Mouse (Mus musculus): ENCODE results near the gene Hoxb6.

Gene Hoxb6

DNA sequence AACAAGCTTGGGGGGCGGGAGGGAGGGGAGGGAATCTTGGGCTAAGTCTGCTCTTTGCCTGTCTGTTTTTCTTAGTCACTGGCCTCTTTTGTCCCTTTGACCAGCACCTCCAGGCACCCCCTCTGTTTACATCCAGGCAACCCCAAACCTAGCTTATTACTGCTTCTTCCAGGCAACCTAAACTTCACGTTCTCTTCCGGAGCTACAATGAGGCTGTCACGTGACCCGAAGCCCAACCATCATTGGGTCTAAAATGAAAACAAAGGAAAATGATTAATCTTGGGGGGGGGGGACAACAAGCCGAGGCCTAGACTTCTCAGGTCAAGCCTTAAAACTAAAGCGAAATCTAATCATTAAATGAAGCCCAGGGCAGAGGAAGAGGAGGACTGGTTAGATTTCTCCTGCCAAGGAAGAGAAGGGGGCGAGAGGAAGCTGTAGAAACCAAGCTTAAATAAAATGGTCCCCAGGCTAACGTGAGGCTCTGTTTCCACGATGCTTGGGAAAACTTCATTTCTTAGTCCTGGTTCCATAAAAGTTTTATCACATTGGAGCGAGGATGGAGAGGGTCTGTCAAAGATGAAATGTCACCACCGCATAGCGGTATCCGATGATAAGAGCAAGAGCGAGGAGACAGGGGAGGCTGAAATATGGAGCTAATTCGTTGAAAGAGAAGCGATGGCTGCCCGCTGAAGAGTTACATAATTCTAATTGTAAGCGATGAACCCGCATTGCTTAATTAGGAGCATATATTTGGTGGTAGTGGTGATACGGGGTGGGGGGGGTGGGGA is 56.1 kb downstream of the Hoxb6 start:
- no peak for DNase-seq (ENCODE audit: extremely low read depth, insufficient read length, low spot score)

GRCm38 (mm10) chr11:96348988-96349387 is 56.7 kb downstream of the Hoxb6 start:
- DNase-seq (ENCODE audit: extremely low read depth, insufficient read length, low spot score): no peak

- DNase-seq (ENCODE audit: extremely low read depth, insufficient read length, low spot score): no peak
Observed at GRCm38 (mm10) chr11:96349491-96350340, 57.4 kb downstream of the Hoxb6 start.

DNA sequence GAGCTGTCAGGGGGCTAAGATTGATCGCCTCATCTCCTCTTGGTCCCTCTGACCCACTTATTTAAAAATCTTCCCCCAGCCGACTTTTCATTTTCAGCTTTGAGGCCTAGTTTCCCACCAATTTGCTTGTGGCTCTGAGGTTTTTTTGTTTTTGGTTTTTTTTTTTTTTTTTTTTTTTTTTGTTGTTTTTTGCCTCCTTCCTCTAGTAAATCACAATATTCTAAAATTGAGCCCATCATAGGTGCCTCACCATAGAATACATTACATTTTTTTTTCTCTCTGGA is 58.0 kb downstream of the Hoxb6 start, which contains the start of gene Hoxb2:
TSS of gene Hoxb2 (plus strand) at position 185 of the 284 bp plus-strand sequence.
- no peak for DNase-seq (ENCODE audit: extremely low read depth, insufficient read length, low spot score)

DNA sequence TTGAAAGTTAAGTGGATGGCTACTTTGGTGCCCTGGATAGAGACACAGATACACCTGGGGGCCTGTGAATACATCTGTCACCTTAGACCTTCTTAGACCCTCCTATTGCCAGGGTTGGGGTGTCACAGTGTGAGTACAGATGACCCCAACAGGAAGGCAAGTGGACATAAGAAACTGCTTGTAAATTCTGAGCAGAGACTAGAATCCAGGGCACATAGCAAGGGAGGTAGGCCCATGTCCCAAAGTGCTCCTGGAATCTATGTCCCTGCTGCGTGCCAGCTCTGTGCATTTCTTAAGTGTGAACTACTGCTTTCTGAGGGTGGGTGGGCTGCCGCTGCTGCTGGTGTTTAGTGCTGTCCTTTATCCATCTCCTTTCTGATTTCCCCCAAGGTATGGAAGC is 58.5 kb downstream of the Hoxb6 start:
- no peak for DNase-seq (ENCODE audit: extremely low read depth, insufficient read length, low spot score)
